Mouse (Mus musculus) retina, postnatal 1 day (tissue): ENCODE measurements at regions not wholly inside any gene's neighbourhood (a gene's known extent, or its start where the extent isn't known, plus 50 kb on each side); places are given as distances from the start of the nearest gene placed in this dataset.
A peak's percentile ranks its signal among the peaks of the same experiment; 100 is the strongest.

Experiments used
- DNase-seq: peaks from one replicate; pipeline ENCODE4 v3.0.0-alpha.2; 2012

- DNase-seq, result peak; percentile 75
Observed at GRCm38 (mm10) chrX:156842926-156843325, 572.2 kb downstream of the Phex start.

- peak; percentile 52 for DNase-seq
Observed at GRCm38 (mm10) chrX:156841269-156841668, 573.8 kb downstream of the Phex start.

GRCm38 (mm10) chrX:156832176-156832575 lies 582.9 kb downstream of the Phex start:
- DNase-seq, result peak; percentile 68

GRCm38 (mm10) chrX:156806799-156807198 lies 608.3 kb downstream of the Phex start:
- DNase-seq, result peak; percentile 80
